28 mouse cellular contexts compared by ENCODE assay signal in genomic region chr16:31041566-31041965, GRCm38 (mm10).
"Had no signal": no experiment of that assay in that cellular context is flagged by ENCODE, and none has a peak within 500 bp of the region (broad histone marks: within the 10 kb centered on the region; RNA-seq: fewer than 3 reads in every experiment).

No protein-coding gene starts in this region.

- H3K4me2 ChIP-seq: heart, embryonic 11.5 days; heart, embryonic 13.5 days; heart, embryonic 15.5 days; hindbrain, embryonic 12.5 days; hindbrain, embryonic 14.5 days; kidney, embryonic 15.5 days; limb, embryonic 13.5 days; limb, embryonic 15.5 days; liver, embryonic 11.5 days had no signal

- ATAC-seq: hindbrain, embryonic 16.5 days; intestine, embryonic 16.5 days had no signal

- H3K36me3 ChIP-seq: heart, embryonic 13.5 days; heart, embryonic 15.5 days; hindbrain, embryonic 10.5 days; hindbrain, embryonic 12.5 days; limb, embryonic 13.5 days; limb, embryonic 15.5 days had no signal

- H3K27ac ChIP-seq: gastrocnemius, adult 2 months; heart, adult 2 months; heart, embryonic 13.5 days; heart, embryonic 15.5 days; hindbrain, embryonic 10.5 days; hindbrain, embryonic 12.5 days; hindbrain, embryonic 14.5 days; kidney, embryonic 15.5 days; kidney, postnatal 0 days; limb, embryonic 13.5 days; limb, embryonic 15.5 days; liver, embryonic 14.5 days had no signal

- DNase-seq: gastrocnemius, adult 2 months; gastrocnemius, postnatal 10 days; gastrocnemius, postnatal 25 days; heart, adult 2 months; heart, postnatal 14 days; heart, postnatal 36 days; kidney, adult 11 months; kidney, adult 2 months; kidney, adult 9 months; kidney, postnatal 14 days; kidney, postnatal 36 days; layer of hippocampus, adult 9-11 months; layer of hippocampus, postnatal 36 days; left cerebral cortex, postnatal 4 days had no signal

- H3K4me3 ChIP-seq: gastrocnemius, adult 2 months; heart, adult 2 months; heart, embryonic 13.5 days; heart, embryonic 15.5 days; hindbrain, embryonic 10.5 days; hindbrain, embryonic 12.5 days; kidney, embryonic 15.5 days; limb, embryonic 13.5 days; limb, embryonic 15.5 days had no signal

- H3K27me3 ChIP-seq: heart, embryonic 13.5 days; heart, embryonic 15.5 days; hindbrain, embryonic 12.5 days; kidney, embryonic 15.5 days; limb, embryonic 13.5 days; limb, embryonic 15.5 days had no signal

- H3K9me3 ChIP-seq: heart, embryonic 13.5 days; heart, embryonic 15.5 days; hindbrain, embryonic 10.5 days; hindbrain, embryonic 12.5 days; kidney, embryonic 15.5 days; limb, embryonic 13.5 days; limb, embryonic 15.5 days had no signal

- H3K9ac ChIP-seq: heart, embryonic 13.5 days; heart, embryonic 15.5 days; hindbrain, embryonic 12.5 days; hindbrain, embryonic 14.5 days; kidney, embryonic 15.5 days; limb, embryonic 13.5 days; limb, embryonic 15.5 days; liver, embryonic 14.5 days had no signal
